Mouse (Mus musculus) hindbrain, embryonic 16.5 days (tissue): Measurements from ENCODE around the gene Rap1gds1. TPM values are rescaled to one million over a fixed set of nuclear protein-coding genes. Genes with fewer than 3 reads are reported as not detected.

Experiments
- ATAC-seq: fragments of 200-750 bp; cut with Nextera tagmentation; 2 replicates; pipeline ENCODE4 v1.8.0; 2017; ENCODE audit warnings: moderate TSS enrichment, moderate library complexity
- H3K27ac ChIP-seq: fragments of 300-500 bp; sonication (generic); 2 replicates; pipeline ENCODE4 v1.5.1; 2014; ENCODE audit warnings: low read depth, mild to moderate bottlenecking, control low read depth, low read length, moderate library complexity
- H3K27me3 ChIP-seq: fragments of 300-500 bp; sonication (generic); replicated peaks from 2 replicates; pipeline ENCODE4 v1.6.1; 2014; ENCODE audit warnings: low read length; ENCODE audit not compliant: control insufficient read depth, insufficient read depth
- H3K36me3 ChIP-seq: fragments of 300-500 bp; sonication (generic); 2 replicates; pipeline ENCODE4 v1.6.1; 2014; ENCODE audit warnings: mild to moderate bottlenecking, low read length, moderate library complexity, mixed read lengths; ENCODE audit not compliant: control insufficient read depth, insufficient read depth
- H3K4me1 ChIP-seq: fragments of 300-500 bp; sonication (generic); 2 replicates; pipeline ENCODE4 v1.6.1; 2014; ENCODE audit warnings: low read depth, low read length; ENCODE audit not compliant: control insufficient read depth, insufficient read depth
- H3K4me2 ChIP-seq: fragments of 300-500 bp; sonication (generic); 2 replicates; pipeline ENCODE4 v1.6.1; 2014; ENCODE audit warnings: mild to moderate bottlenecking, low read length, control low read depth, moderate library complexity
- H3K4me3 ChIP-seq: fragments of 300-500 bp; sonication (generic); 2 replicates; pipeline ENCODE4 v1.5.1; 2014; ENCODE audit warnings: mild to moderate bottlenecking, low read length, control low read depth, moderate library complexity
- H3K9ac ChIP-seq: fragments of 300-500 bp; sonication (generic); 2 replicates; pipeline ENCODE4 v1.6.1; 2014; ENCODE audit warnings: low read depth, mild to moderate bottlenecking, control low read depth, low read length, moderate library complexity
- H3K9me3 ChIP-seq: fragments of 300-500 bp; sonication (generic); 2 replicates; pipeline ENCODE4 v1.6.1; 2014; ENCODE audit warnings: mild to moderate bottlenecking, low read length, moderate library complexity; ENCODE audit not compliant: control insufficient read depth
- WGBS: fragments of 180-500 bp; shearing (Covaris S2); extraction: QIAGEN DNeasy Blood & Tissue Kit; methylation state at CpG from one replicate; pipeline ENCODE4 v1.1.7; 2014; 5-methylcytosine and 5-hydroxymethylcytosine counted together
- polyA plus RNA-seq: library from polyadenylated mRNA; unstranded; fragments of >200 nt; fragmentation: Nextera tagmentation; extraction: Ambion mirVana; gene quantifications from 2 replicates; pipeline ENCODE4 v1.2.1, GENCODE M21; 2015

The Rap1gds1 gene
- polyA plus RNA-seq, 1 experiment from 2014 or later: 102 TPM

DNA sequence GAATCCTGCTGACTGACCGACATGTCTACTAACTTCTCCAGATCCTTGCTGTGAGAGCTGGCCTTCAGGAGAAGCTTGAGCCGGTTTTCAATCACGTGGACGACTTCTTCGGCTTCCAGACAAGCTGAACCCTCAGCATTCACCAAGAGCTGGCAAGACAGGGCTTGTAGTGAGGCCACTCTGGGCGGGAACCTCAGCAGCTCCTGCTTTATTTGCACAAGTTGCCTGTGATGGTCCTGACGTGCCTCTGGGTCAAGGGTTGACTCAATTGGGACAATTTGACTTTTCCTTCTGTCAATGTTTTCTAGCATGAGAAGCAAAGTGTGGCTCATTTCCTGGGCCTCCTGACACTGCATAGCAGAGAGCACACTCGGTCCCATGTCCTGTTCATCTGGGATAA is 138.2 kb downstream of the Rap1gds1 start:
- H3K9me3 ChIP-seq: no peaks in the 10 kb centered on the region
- no peak overlapping the region for H3K4me2 ChIP-seq
- 90% methylated on average over 8 of the region's 8 CpGs for WGBS
- no peaks in the 10 kb centered on the region for H3K4me1 ChIP-seq
- H3K27me3 ChIP-seq: no peaks in the 10 kb centered on the region
- H3K27ac ChIP-seq: no peak overlapping the region
- H3K9ac ChIP-seq: no peak overlapping the region
- peaks cover 20% of the 10 kb centered on the region for H3K36me3 ChIP-seq
- ATAC-seq: no peak
- no peak overlapping the region for H3K4me3 ChIP-seq

DNA sequence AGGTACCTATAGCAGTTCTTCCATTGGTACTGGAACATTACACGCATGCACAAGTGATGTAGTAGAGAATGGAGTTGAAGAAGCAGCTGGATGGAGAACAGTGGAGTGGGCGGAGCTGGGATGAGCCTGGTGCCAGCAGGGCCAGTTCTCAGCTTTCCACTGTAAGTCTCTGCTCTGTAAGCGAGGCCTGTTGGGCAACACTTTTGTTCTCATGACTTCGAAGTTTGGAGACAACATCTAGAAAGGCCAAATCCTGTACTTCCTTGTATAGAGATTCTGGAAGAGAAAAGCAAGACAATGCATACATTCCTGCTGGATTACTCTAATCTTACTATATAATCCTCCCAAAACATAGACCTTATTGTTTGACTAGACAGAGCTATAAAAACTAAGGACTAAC is 147.6 kb downstream of the Rap1gds1 start:
- Histone ChIP-seq H3K27me3 (no peaks in the 10 kb centered on the region), H3K9ac (no peak overlapping the region), H3K9me3 (no peaks in the 10 kb centered on the region), H3K27ac (no peak overlapping the region), H3K4me2 (no peak overlapping the region), H3K4me1 (no peaks in the 10 kb centered on the region), H3K4me3 (no peak overlapping the region), H3K36me3 (peaks cover 8% of the 10 kb centered on the region)
- WGBS: 93% methylated on average over 4 of the region's 4 CpGs
- no peak for ATAC-seq

DNA sequence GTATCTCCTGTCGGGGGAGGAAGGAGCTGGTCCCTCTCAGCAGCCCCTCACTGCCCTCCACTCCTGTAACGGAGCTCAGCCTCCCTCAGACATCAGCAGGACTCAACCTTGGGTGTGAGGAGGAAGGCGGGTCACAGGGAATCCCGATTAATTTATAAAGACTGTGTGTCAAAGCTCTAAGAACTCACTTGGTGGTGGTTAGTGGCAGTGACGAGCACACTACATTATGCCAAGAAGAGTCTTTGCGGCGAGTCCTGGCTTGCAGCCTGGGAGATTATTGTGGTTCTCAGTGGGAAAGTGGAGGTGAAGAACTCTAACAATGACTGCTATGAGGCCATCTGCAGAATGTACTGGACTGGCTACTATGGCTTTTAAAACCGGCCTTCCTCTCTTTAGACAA is 148.8 kb downstream of the Rap1gds1 start:
- Histone ChIP-seq H3K9me3 (no peaks in the 10 kb centered on the region), H3K4me3 (no peak overlapping the region), H3K4me1 (no peaks in the 10 kb centered on the region), H3K4me2 (no peak overlapping the region), H3K27me3 (no peaks in the 10 kb centered on the region), H3K27ac (no peak overlapping the region), H3K9ac (no peak overlapping the region), H3K36me3 (peaks cover 8% of the 10 kb centered on the region)
- ATAC-seq: no peak
- WGBS: 70% methylated on average over 8 of the region's 8 CpGs

GRCm38 (mm10) chr3:138918241-138918640 is 156.8 kb downstream of the Rap1gds1 start:
- Histone ChIP-seq H3K27ac (no peak overlapping the region), H3K4me2 (no peak overlapping the region), H3K9me3 (no peaks in the 10 kb centered on the region), H3K27me3 (no peaks in the 10 kb centered on the region), H3K4me3 (no peak overlapping the region), H3K4me1 (no peaks in the 10 kb centered on the region; the same call in 1 of the 2 replicates), H3K36me3 (no peaks in the 10 kb centered on the region), H3K9ac (no peak overlapping the region)
- 95% methylated on average over 4 of the region's 4 CpGs for whole genome bisulfite sequencing
- ATAC-seq: no peak

GRCm38 (mm10) chr3:138917016-138917415 is 158.0 kb downstream of the Rap1gds1 start:
- no peak for ATAC-seq
- H3K4me3 ChIP-seq: no peak overlapping the region
- H3K9ac ChIP-seq: no peak overlapping the region
- no peaks in the 10 kb centered on the region for H3K9me3 ChIP-seq
- no peak overlapping the region for H3K4me2 ChIP-seq
- no peak overlapping the region for H3K27ac ChIP-seq
- no peaks in the 10 kb centered on the region; the same call in 1 of the 2 replicates for H3K4me1 ChIP-seq
- 88% methylated on average over 4 of the region's 4 CpGs for WGBS
- H3K36me3 ChIP-seq: no peaks in the 10 kb centered on the region
- no peaks in the 10 kb centered on the region for H3K27me3 ChIP-seq

GRCm38 (mm10) chr3:138916591-138916990 is 158.4 kb downstream of the Rap1gds1 start:
- Histone ChIP-seq H3K4me1 (no peaks in the 10 kb centered on the region; the same call in 1 of the 2 replicates), H3K4me2 (no peak overlapping the region), H3K9me3 (no peaks in the 10 kb centered on the region), H3K27ac (no peak overlapping the region), H3K36me3 (no peaks in the 10 kb centered on the region), H3K27me3 (no peaks in the 10 kb centered on the region), H3K4me3 (no peak overlapping the region), H3K9ac (no peak overlapping the region)
- no peak for ATAC-seq
- WGBS: 83% methylated on average over 4 of the region's 4 CpGs

GRCm38 (mm10) chr3:138914626-138915288 is 160.2 kb downstream of the Rap1gds1 start:
- WGBS: 70% methylated on average over 8 of the region's 8 CpGs
- H3K4me1 ChIP-seq: no peaks in the 10 kb centered on the region; the same call in 1 of the 2 replicates
- no peaks in the 10 kb centered on the region for H3K36me3 ChIP-seq
- no peaks in the 10 kb centered on the region for H3K9me3 ChIP-seq
- no peaks in the 10 kb centered on the region for H3K27me3 ChIP-seq
- H3K4me3 ChIP-seq: no peak overlapping the region
- no peak overlapping the region for H3K9ac ChIP-seq
- no peak overlapping the region for H3K4me2 ChIP-seq
- H3K27ac ChIP-seq: no peak overlapping the region
- no peak for ATAC-seq

DNA sequence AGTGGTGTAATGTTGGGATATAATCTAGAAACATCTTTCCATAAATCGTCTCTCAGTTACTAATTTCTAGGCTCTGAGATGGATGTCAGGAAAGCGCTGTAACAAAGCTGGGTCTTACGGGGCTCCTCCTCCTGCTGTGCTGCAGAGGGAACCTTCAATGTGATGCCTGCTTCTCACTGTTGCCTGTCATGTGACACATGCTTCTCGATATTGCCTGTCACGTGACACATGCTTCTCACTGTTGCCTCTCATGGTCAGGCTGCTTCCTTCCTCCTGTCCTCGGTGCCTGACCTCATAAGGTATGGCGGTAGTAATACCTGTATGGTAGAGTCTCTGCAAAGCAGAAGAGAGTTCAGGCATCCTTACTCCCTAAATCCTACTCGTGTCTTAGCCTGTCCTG is 162.5 kb downstream of the Rap1gds1 start:
- no peaks in the 10 kb centered on the region; the same call in 1 of the 2 replicates for H3K4me1 ChIP-seq
- H3K4me3 ChIP-seq: no peak overlapping the region
- ATAC-seq: no peak
- 89% methylated on average over 8 of the region's 8 CpGs for WGBS
- no peaks in the 10 kb centered on the region for H3K36me3 ChIP-seq
- H3K27ac ChIP-seq: no peak overlapping the region
- no peaks in the 10 kb centered on the region for H3K9me3 ChIP-seq
- no peaks in the 10 kb centered on the region for H3K27me3 ChIP-seq
- H3K9ac ChIP-seq: no peak overlapping the region
- H3K4me2 ChIP-seq: no peak overlapping the region

GRCm38 (mm10) chr3:138909313-138909712 is 165.7 kb downstream of the Rap1gds1 start:
- WGBS: 91% methylated on average over 2 of the region's 2 CpGs
- H3K4me3 ChIP-seq: no peak overlapping the region
- H3K9ac ChIP-seq: no peak overlapping the region
- H3K4me2 ChIP-seq: no peak overlapping the region
- peaks cover 6% of the 10 kb centered on the region for H3K4me1 ChIP-seq
- no peak overlapping the region for H3K27ac ChIP-seq
- H3K9me3 ChIP-seq: no peaks in the 10 kb centered on the region
- no peaks in the 10 kb centered on the region for H3K36me3 ChIP-seq
- H3K27me3 ChIP-seq: no peaks in the 10 kb centered on the region
- no peak for ATAC-seq
